Mouse (Mus musculus): ENCODE results near the gene Ak1.

Gene Ak1

DNA sequence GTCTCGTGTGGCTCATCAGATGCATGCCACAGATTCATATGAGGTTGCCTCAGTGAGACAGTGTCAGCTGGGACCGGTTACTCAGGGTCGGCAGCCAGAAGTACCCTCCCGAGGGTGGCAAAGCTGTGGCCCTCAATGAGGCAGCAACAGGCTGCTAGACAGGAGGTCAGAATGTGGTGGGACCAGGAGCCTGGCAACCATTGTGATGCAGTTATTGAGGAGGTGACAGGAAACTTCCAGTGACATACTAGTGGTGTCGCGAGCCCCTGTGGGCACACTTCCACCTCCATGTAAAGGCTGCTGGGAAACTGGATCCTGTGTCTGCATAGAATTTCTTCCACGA is at the start of gene Ak1:
Gene Ak1, plus strand, starts transcription at position 242 of the 343 bp plus-strand sequence.
- no peak for DNase-seq

GRCm38 (mm10) chr2:32572196-32572595 is 49.4 kb upstream of the Ak1 start:
- no peak for DNase-seq

- DNase-seq = no peak
Measured at GRCm38 (mm10) chr2:32574497-32574896, 47.1 kb upstream of the Ak1 start, which contains the start of gene Pip5kl1. TSS of gene Pip5kl1 (plus strand) at chr2:32574797.

DNA sequence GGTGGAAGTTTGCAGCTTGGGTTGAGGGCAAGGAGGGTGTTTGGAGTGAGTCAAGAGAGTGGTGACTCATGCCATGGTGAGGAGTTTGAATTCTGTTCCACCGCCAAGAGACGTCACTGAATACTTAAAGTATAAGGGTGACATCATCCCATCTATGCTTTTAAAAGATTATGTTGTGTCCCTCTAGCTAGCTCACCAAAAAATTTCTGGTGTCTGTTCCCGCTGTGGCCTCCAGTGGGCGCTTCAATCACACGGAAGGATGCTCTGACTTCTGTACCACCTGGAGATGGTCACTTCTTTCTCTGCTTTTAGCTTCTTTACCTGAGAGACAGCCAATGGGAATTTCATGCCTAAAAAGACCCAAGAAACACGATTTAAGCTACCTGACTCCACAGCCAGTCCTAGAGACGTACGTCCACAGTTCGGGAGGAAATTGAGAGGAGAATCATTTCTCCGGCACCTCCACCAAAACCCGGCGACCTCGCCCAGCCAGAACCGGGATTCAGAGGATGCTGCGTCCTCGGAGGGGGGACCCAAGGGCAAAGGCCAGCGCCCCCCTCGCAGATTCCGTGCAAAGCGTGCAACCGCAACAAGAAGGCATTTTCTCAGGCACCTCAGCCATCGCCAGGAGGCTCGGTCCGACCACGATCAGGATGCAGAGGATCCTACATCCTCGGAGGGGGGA is 46.5 kb upstream of the Ak1 start:
- peak; percentile 92 for DNase-seq

GRCm38 (mm10) chr2:32575586-32576160 is 45.9 kb upstream of the Ak1 start, which contains the start of gene 9430097D07Rik:
TSS of gene 9430097D07Rik (minus strand) at chr2:32575684.
- DNase-seq = peak; percentile 92

GRCm38 (mm10) chr2:32576532-32576931 is 45.0 kb upstream of the Ak1 start:
- DNase-seq = peak; percentile 94

GRCm38 (mm10) chr2:32578146-32579046 is 43.2 kb upstream of the Ak1 start:
- DNase-seq = peak; percentile 92

DNA sequence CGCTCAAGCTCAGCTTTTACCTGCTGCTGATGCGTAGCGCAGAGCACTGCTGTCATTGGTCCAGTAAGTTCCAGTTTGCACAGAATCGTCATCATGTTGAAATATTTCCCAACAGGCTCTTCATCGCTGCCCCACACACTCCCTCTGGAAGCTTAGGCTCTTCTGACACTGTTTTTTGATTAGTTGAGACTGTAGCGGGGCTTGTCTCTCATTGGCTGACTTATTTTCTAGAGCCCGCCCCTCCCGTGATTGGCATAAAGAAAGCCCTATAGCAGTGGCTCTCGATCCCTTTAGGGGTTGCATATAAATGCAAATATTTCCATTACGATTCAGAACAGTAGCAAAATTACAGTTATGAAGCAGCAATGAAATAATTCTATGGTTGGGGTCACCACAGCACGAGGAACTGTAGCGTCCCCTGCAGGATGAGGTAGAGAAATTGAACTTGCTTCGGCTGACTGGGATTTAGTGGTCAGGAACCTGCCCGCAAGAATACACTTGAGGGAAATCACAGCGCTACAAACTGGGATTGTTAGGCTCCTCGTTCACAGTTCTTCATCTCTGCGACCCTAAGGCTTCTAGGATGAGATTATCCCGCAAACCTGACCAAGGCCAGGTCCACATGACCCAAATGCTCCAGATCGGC is 40.0 kb upstream of the Ak1 start:
- DNase-seq = no peak

DNA sequence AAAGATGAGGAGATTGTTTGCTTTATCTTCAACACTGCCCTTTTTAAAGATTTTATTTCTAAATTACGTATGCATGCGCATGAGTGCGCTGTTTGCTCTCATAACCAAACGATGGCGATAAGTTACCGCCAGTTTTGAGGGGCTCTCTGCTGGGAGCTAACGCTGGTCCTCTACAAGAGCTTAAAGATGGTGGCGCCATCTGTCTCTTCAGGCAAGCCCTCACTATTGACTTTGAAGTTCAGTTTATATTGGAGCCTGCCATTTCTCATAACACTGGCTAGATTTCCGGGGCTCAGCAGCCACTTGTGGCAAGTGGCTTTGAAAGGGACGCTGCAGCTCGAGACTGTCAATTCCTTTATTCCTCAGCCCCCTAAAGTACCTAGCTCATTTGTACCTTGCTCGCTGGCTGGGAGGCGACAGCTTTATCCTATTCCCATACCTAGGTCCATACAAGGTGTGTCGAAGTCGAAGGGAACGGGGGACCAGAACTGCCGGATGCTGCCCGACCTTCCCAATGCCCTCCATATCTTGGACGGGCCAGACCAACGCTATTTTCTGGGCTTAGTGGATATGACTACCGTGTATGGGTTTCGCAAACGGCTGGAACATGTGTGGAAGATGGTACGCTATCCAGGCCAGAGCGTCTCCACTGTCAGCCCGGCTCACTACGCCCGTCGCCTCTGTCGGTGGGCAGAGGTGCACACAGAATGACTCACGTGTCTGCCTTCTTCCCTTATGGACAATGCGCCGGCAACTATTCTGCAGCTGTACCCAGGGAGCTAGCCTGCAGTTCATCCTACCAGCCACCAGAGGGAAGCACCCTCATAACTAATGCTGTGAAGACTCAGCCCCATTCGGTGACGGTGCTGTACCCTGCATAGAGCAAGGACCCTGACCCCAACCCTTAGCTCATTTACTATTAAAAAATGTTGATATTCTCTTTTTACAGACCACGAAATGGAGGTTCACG is 38.4 kb upstream of the Ak1 start:
- DNase-seq = peak; percentile 98

DNA sequence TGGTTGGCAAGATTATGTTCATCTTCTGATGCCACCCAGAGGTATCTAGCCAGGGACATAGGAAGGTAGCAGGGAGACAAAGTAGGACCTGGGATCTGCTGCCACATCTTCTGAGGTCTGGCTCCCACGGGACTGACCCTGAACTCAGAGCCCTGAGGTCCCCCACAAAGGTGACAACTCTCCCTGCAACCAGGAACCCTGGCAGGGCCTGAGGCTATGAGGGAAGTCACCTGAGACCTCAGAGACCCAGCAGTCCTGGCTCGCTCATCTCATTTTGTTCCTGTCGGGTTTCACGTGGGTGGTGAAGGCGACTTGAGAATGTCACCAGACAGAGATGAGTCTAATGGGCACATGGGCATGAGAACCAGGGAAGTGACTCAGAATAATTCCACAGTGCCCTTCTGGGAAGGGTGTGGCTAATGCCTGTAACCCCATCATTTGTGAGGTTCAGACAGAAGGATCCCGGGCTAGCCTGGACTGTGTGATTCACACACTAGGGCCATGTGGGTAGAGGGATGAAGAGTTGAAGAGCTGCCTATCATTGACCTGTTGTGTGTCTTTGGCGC is 36.3 kb upstream of the Ak1 start:
- no peak for DNase-seq

DNA sequence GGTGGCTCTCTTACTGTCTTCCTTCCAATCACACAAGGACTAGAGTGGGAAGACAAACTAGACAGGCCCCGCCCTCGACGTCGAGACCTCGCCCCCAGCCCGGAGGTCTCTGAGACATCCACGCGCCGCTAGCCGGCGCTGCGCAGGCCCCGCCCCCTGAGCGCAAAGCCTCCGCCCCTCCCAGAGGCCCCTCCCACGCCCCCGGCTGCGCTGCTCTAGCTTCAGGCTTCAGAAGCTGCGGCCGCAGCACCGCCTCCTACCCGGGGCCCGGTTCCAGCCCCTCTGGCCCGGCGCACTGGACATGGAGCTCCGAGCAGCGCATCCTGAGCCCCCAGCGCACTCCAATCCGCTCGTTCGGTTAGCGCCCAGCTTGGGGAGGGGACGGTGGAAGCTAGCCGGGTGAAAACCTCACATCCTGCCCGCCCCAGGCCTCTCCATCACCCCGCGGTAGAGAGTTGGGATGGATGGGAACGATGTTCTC is 34.6 kb upstream of the Ak1 start, which contains the start of gene St6galnac4:
Gene St6galnac4, plus strand, starts transcription at position 225 of the 481 bp plus-strand sequence.
- peak; percentile 99 for DNase-seq

GRCm38 (mm10) chr2:32587731-32588321 is 33.7 kb upstream of the Ak1 start:
- peak; percentile 98 for DNase-seq

DNA sequence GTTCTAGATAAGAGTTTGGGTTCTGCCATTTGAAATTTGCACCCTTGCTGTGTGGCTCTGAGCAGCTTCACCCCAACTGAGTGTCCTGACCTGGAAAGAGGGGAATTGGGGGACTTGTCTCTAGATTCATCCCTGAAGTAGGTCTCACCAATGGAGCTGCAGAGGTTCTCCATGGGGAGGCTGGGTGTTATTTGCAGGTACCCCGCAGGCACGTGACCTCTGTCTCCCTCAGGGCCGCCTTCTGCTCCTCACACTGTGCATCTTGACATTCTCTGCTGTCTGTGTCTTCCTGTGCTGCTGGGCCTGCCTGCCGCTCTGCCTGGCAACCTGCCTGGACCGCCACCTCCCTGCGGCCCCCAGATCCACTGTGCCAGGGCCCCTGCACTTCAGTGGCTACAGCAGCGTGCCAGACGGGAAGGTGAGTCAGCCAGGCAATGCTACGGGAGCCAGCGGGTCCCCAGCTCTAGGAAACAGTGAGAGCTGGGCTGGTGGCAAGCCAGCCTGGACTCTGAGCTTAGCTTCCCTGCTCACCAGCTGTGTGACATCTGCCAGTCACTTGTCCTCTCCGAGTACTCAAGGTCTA is 32.3 kb upstream of the Ak1 start:
- peak; percentile 97 for DNase-seq

- DNase-seq = peak; percentile 98
Measured at GRCm38 (mm10) chr2:32590224-32590623, 31.3 kb upstream of the Ak1 start.

DNA sequence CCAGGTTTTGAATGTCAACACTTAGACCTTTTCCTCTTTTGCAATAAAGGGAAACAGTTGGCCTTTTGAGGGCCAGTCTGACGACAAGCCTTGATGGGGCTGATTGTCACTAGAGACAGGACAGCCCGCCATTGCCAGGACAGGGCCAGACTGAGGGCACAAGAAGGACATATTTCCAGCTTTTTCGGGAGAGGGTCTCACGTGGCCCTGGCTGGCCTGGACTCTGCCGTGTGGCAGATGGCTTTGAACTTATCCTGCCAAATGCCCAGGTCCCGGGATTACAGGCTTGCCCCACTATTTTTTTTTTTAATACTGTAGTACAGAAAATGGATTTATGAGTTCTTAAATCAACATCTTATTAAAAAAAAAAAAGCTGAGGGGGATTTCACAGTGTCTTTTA is 30.3 kb upstream of the Ak1 start:
- DNase-seq = no peak

GRCm38 (mm10) chr2:32596725-32597124 is 24.8 kb upstream of the Ak1 start:
- DNase-seq = no peak

DNA sequence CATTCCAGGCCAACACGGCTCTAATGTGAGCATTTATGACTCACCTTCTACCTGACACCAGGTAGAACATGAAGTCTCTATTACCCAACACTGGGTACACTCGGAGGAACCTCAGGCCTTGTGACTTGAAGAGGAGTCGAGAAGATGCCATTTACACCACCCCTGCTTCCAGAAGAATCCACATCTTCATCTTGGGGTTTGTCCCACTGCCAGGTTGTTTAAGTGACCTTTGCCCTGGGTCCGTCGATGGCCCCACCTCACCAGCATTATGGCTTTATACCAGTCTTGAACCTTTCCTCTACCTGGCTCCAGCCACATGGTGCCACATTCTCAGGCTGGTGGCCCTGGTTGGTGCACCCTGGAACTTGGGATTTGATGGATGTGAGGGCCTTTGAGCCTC is 24.3 kb upstream of the Ak1 start:
- DNase-seq = no peak

GRCm38 (mm10) chr2:32597699-32598098 is 23.9 kb upstream of the Ak1 start:
- peak; percentile 94 for DNase-seq

GRCm38 (mm10) chr2:32598506-32598905 is 23.1 kb upstream of the Ak1 start:
- peak; percentile 98 for DNase-seq

- no peak for DNase-seq
Measured at GRCm38 (mm10) chr2:32599409-32599808, 22.1 kb upstream of the Ak1 start, which contains the start of gene St6galnac6. TSS of gene St6galnac6 (plus strand) at chr2:32599709.

All from heart, adult 11 months (tissue).